Mouse (Mus musculus): ENCODE data around the gene Olfr323. TPM values are rescaled to one million over a fixed set of nuclear protein-coding genes. Genes with fewer than 3 reads are reported as not detected.
A peak's percentile ranks its signal among the peaks of the same experiment; 100 is the strongest.

Olfr323 gene
- not detected in 2 replicates for polyA plus RNA-seq (2015; fragmentation: Nextera tagmentation; extraction: Ambion mirVana)

DNA sequence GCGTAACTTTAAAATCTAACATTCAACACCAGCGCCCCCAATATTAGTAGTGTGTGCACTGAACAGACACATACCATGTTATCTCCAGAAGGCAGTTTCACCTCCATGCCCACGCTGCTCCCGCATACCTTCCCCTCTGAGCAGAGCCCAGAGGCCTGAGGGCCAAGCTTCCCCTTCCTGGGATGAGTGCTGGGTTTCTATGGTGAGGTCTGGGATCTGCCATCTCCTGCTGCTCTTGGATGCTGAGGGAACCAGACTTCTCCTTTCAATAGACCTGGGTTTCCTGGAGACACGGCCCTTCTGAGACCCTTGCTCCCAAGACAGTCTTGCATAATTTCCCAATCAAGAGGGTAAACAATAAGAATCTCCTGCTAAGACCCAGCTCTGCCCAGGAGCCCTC is at the start of gene Olfr323:
Olfr323 (minus strand) TSS at position 101 of the 400 bp plus-strand sequence.
- H3K27me3 ChIP-seq (replicated peaks; ENCODE audit: control insufficient read depth, insufficient read depth, low read length) = no peaks in the 10 kb centered on the region
- H3K4me1 ChIP-seq (ENCODE audit: control insufficient read depth, insufficient read depth, low read length) = no peaks in the 10 kb centered on the region
- no peak for ATAC-seq
- H3K36me3 ChIP-seq (ENCODE audit: control insufficient read depth, insufficient read depth, low read length) = no peaks in the 10 kb centered on the region
- no peak within 1 kb of the TSS for H3K27ac ChIP-seq (ENCODE audit: low read length)
- WGBS = 75% methylated on average over 5 of the region's 5 CpGs
- H3K4me2 ChIP-seq (ENCODE audit: low read depth, low read length) = no peak within 1 kb of the TSS
- no peaks in the 10 kb centered on the region for H3K9me3 ChIP-seq (ENCODE audit: control insufficient read depth, low read length)
- H3K9ac ChIP-seq (ENCODE audit: low read depth, low read length) = no peak within 1 kb of the TSS
- no peak within 1 kb of the TSS for H3K4me3 ChIP-seq (ENCODE audit: low read length)

DNA sequence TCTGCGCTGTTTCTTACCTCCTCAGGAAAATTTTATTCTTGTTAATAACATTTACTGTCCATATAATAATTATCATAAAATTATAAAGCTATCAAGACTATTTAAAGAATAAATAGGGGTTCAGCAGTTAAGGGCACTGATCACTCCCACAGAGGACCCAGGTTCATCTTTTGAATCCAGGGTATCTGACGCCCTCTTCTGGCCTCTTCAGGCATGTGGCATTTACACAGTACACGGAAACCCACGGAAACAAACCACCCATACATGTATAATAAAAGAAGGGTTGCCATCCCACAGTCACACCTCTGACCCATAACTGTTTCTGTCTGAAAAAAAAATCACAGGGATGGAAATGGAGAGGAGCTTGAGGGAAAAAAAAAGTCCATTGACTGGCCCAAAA is 41.5 kb upstream of the Olfr323 start:
- WGBS = 54% methylated on average over 4 of the region's 4 CpGs
- Histone ChIP-seq H3K27me3 (replicated peaks; ENCODE audit: control insufficient read depth, insufficient read depth, low read length) (no peaks in the 10 kb centered on the region), H3K9ac (ENCODE audit: low read depth, low read length) (no peak overlapping the region), H3K4me3 (ENCODE audit: low read length) (no peak overlapping the region), H3K4me1 (ENCODE audit: control insufficient read depth, insufficient read depth, low read length) (no peaks in the 10 kb centered on the region), H3K9me3 (ENCODE audit: control insufficient read depth, low read length) (no peaks in the 10 kb centered on the region), H3K36me3 (ENCODE audit: control insufficient read depth, insufficient read depth, low read length) (no peaks in the 10 kb centered on the region), H3K27ac (ENCODE audit: low read length) (no peak overlapping the region), H3K4me2 (ENCODE audit: low read depth, low read length) (no peak overlapping the region)
- ATAC-seq = no peak

DNA sequence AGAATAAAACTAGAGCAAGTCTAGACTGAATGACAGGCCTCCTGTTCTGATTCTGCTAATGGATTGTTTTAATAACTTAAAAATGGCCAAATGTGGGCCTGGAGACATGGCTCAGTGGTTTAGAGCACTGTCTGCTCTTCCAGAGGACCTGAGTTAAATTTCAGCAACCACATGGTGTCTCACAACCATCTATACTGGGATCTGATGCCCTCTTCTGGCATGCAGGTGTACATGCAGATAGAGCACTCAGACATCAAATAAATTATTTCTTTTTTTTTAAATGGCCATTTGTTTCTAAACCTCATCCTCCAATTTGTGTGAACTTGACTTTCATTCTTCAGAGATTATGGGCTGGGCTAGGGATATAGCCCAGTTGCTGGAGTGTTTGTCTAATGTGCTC is 39.0 kb upstream of the Olfr323 start:
- Histone ChIP-seq H3K4me2 (ENCODE audit: low read depth, low read length) (no peak overlapping the region), H3K27ac (ENCODE audit: low read length) (no peak overlapping the region), H3K4me1 (ENCODE audit: control insufficient read depth, insufficient read depth, low read length) (no peaks in the 10 kb centered on the region), H3K27me3 (replicated peaks; ENCODE audit: control insufficient read depth, insufficient read depth, low read length) (no peaks in the 10 kb centered on the region), H3K36me3 (ENCODE audit: control insufficient read depth, insufficient read depth, low read length) (no peaks in the 10 kb centered on the region), H3K4me3 (ENCODE audit: low read length) (no peak overlapping the region), H3K9ac (ENCODE audit: low read depth, low read length) (no peak overlapping the region), H3K9me3 (ENCODE audit: control insufficient read depth, low read length) (no peaks in the 10 kb centered on the region)
- ATAC-seq = no peak

GRCm38 (mm10) chr11:58658596-58658995 is 28.3 kb upstream of the Olfr323 start, which contains the start of gene Olfr322:
TSS of gene Olfr322 (plus strand) at chr11:58658782.
- no peaks in the 10 kb centered on the region for H3K4me1 ChIP-seq (ENCODE audit: control insufficient read depth, insufficient read depth, low read length)
- H3K4me2 ChIP-seq (ENCODE audit: low read depth, low read length) = no peak within 1 kb of the TSS
- no peak within 1 kb of the TSS for H3K4me3 ChIP-seq (ENCODE audit: low read length)
- ATAC-seq = no peak
- H3K27me3 ChIP-seq (replicated peaks; ENCODE audit: control insufficient read depth, insufficient read depth, low read length) = no peaks in the 10 kb centered on the region
- 91% methylated on average over 4 of the region's 4 CpGs for WGBS
- H3K9ac ChIP-seq (ENCODE audit: low read depth, low read length) = no peak within 1 kb of the TSS
- H3K9me3 ChIP-seq (ENCODE audit: control insufficient read depth, low read length) = no peaks in the 10 kb centered on the region
- H3K36me3 ChIP-seq (ENCODE audit: control insufficient read depth, insufficient read depth, low read length) = no peaks in the 10 kb centered on the region
- no peak within 1 kb of the TSS for H3K27ac ChIP-seq (ENCODE audit: low read length)

GRCm38 (mm10) chr11:58655151-58655550 is 24.9 kb upstream of the Olfr323 start:
- Histone ChIP-seq H3K27me3 (replicated peaks; ENCODE audit: control insufficient read depth, insufficient read depth, low read length) (no peaks in the 10 kb centered on the region), H3K27ac (ENCODE audit: low read length) (no peak overlapping the region), H3K4me3 (ENCODE audit: low read length) (no peak overlapping the region), H3K36me3 (ENCODE audit: control insufficient read depth, insufficient read depth, low read length) (no peaks in the 10 kb centered on the region), H3K9ac (ENCODE audit: low read depth, low read length) (no peak overlapping the region), H3K4me2 (ENCODE audit: low read depth, low read length) (no peak overlapping the region), H3K9me3 (ENCODE audit: control insufficient read depth, low read length) (no peaks in the 10 kb centered on the region), H3K4me1 (ENCODE audit: control insufficient read depth, insufficient read depth, low read length) (no peaks in the 10 kb centered on the region)
- WGBS = 83% methylated on average over 3 of the region's 3 CpGs
- no peak for ATAC-seq

- Histone ChIP-seq H3K9ac (ENCODE audit: low read depth, low read length) (no peak overlapping the region), H3K27me3 (replicated peaks; ENCODE audit: control insufficient read depth, insufficient read depth, low read length) (peaks cover 11% of the 10 kb centered on the region), H3K4me2 (ENCODE audit: low read depth, low read length) (no peak overlapping the region), H3K4me1 (ENCODE audit: control insufficient read depth, insufficient read depth, low read length) (peaks cover 7% of the 10 kb centered on the region), H3K9me3 (ENCODE audit: control insufficient read depth, low read length) (no peaks in the 10 kb centered on the region), H3K27ac (ENCODE audit: low read length) (no peak overlapping the region), H3K36me3 (ENCODE audit: control insufficient read depth, insufficient read depth, low read length) (no peaks in the 10 kb centered on the region), H3K4me3 (ENCODE audit: low read length) (no peak overlapping the region)
- no peak for ATAC-seq
- 36% methylated on average over 6 of the region's 6 CpGs for WGBS
These were observed 13.0 kb upstream of the Olfr323 start for GRCm38 (mm10) chr11:58643350-58643749.

DNA sequence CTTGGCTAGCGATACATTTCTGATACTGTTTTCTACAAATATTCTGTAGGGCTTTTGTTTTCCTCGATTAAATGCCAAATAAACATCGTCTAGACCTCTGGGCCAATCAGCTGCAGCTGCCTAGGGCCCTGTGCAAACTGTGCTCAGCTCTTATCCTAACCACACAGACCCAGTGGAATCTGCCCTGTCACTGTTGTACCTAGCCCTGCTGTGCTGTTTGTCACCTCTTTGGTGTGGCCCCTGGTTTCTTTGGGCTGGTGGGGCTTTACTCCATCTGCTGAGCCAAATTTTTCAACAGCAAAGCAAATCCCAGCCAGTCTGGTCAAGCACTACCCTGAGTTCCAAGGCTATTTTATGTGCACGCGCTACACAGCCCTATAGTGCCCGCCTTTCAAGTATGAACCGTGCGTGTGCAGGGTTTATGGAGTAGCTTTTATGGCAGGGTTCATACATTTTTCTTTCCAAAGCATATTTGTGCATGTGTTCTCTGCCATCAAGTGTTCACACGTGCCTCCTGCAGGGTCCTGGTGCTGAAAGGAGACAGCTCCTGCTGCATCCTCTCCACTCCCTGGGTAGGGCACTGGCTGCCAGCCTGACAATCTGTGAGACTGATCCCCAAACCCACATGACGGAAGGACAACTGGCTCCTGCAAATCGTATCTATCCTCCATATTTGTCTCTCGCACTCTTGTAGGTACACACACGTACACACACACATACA is 11.5 kb upstream of the Olfr323 start:
- Histone ChIP-seq H3K4me3 (ENCODE audit: low read length) (no peak overlapping the region), H3K36me3 (ENCODE audit: control insufficient read depth, insufficient read depth, low read length) (no peaks in the 10 kb centered on the region), H3K4me2 (ENCODE audit: low read depth, low read length) (no peak overlapping the region), H3K9me3 (ENCODE audit: control insufficient read depth, low read length) (no peaks in the 10 kb centered on the region), H3K27me3 (replicated peaks; ENCODE audit: control insufficient read depth, insufficient read depth, low read length) (peaks cover 13% of the 10 kb centered on the region), H3K9ac (ENCODE audit: low read depth, low read length) (no peak overlapping the region), H3K4me1 (ENCODE audit: control insufficient read depth, insufficient read depth, low read length) (peaks cover 7% of the 10 kb centered on the region), H3K27ac (ENCODE audit: low read length) (no peak overlapping the region)
- ATAC-seq = peak; percentile 85
- 83% methylated on average over 13 of the region's 13 CpGs for WGBS

GRCm38 (mm10) chr11:58641057-58641456 is 10.8 kb upstream of the Olfr323 start:
- Histone ChIP-seq H3K27me3 (replicated peaks; ENCODE audit: control insufficient read depth, insufficient read depth, low read length) (peaks cover 13% of the 10 kb centered on the region), H3K4me2 (ENCODE audit: low read depth, low read length) (no peak overlapping the region), H3K36me3 (ENCODE audit: control insufficient read depth, insufficient read depth, low read length) (no peaks in the 10 kb centered on the region), H3K9ac (ENCODE audit: low read depth, low read length) (no peak overlapping the region), H3K27ac (ENCODE audit: low read length) (no peak overlapping the region), H3K4me3 (ENCODE audit: low read length) (no peak overlapping the region), H3K9me3 (ENCODE audit: control insufficient read depth, low read length) (no peaks in the 10 kb centered on the region), H3K4me1 (ENCODE audit: control insufficient read depth, insufficient read depth, low read length) (peaks cover 7% of the 10 kb centered on the region)
- ATAC-seq = 0 out of 2 replicates have a peak, but pooled peaks have one; percentile 36
- WGBS = 34% methylated on average over 14 of the region's 14 CpGs

DNA sequence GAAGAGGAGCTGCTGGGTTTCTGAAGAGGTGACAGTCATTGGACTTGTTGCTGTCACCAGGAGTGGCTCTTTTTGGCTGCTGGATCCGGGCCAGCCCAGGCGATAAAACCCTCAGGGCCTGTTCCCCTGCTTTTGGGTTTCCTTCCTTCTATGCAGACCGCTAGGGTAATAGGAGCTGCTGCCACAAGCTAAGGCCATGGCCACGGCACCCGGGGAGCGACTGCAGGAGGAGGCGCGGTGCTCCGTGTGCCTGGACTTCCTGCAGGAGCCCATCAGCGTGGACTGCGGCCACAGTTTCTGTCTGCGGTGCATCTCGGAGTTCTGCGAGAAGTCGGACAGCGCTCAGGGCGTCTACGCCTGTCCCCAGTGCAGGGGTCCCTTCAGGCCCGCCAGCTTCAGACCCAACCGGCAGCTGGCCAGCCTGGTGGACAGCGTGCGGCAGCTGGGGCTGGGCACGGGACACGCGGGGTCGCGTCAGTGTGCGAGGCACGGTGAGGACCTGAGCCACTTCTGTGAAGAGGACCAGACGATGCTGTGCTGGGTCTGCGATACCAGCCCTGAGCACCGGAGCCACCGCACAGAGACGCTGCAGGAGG is 10.1 kb upstream of the Olfr323 start, which contains the start of gene Trim58:
Trim58 (plus strand) TSS at position 194 of the 596 bp plus-strand sequence.
- peak within 1 kb of the TSS; percentile 49; the same call in 1 of the 2 replicates for H3K9ac ChIP-seq (ENCODE audit: low read depth, low read length)
- peaks cover 7% of the 10 kb centered on the region for H3K4me1 ChIP-seq (ENCODE audit: control insufficient read depth, insufficient read depth, low read length)
- H3K27ac ChIP-seq (ENCODE audit: low read length) = no peak within 1 kb of the TSS
- no peaks in the 10 kb centered on the region for H3K36me3 ChIP-seq (ENCODE audit: control insufficient read depth, insufficient read depth, low read length)
- H3K4me2 ChIP-seq (ENCODE audit: low read depth, low read length) = peak within 1 kb of the TSS; percentile 63
- H3K9me3 ChIP-seq (ENCODE audit: control insufficient read depth, low read length) = no peaks in the 10 kb centered on the region
- WGBS = 3% methylated on average over 34 of the region's 34 CpGs
- H3K4me3 ChIP-seq (ENCODE audit: low read length) = peak within 1 kb of the TSS; percentile 41
- peaks cover 13% of the 10 kb centered on the region for H3K27me3 ChIP-seq (replicated peaks; ENCODE audit: control insufficient read depth, insufficient read depth, low read length)
- peak; percentile 53; the same call in 1 of the 2 replicates for ATAC-seq
